Mouse (Mus musculus) cerebellum, postnatal 14 days (tissue): ENCODE measurements around the gene Tead1.

Source experiments
- DNase-seq, 2 experiments: peaks; one replicate each; pipeline ENCODE4 v3.0.0; 2021; ENCODE audit warnings: mixed read lengths in 2 of 2

Tead1 gene

DNA sequence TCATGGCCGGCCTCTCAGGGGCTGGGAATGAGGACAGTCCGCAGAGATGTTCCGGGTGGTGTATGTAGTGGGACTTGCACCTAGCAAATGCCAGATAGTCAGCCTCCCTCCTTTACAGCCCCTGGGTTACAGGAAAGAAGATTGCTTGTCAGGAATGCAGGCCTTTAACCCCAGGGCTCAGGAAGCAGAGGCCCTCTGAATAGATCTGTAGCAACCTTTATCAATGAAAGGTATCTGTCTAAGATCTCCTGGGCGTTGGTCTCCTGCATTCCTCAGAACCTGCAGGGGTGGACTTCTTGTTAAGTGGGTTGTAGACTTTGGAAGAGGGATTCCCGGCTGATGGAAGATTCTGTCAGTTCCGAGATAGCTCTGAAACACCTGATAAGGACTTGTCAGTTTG lies 101.8 kb downstream of the Tead1 start:
- no peak for DNase-seq

DNA sequence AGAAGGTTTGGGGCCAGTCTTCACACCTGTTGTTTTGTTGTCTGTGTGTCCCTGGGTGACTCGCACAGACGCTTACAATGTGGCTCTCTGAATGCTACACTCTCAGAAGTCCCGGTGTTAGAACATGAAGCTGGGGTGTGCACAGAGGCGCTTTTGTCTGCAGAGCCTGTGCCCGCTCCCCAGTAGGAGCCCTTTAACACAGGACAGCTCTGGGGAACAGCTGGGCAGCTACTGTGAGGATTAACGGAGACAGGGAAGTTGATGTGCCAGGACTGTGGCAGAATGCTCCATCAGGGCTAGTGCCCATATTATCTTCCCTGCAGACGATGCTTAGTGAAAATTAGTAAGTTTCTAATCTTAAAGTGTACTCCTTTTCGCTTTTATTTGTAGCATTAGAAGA lies 102.9 kb downstream of the Tead1 start:
- DNase-seq: no peak

DNA sequence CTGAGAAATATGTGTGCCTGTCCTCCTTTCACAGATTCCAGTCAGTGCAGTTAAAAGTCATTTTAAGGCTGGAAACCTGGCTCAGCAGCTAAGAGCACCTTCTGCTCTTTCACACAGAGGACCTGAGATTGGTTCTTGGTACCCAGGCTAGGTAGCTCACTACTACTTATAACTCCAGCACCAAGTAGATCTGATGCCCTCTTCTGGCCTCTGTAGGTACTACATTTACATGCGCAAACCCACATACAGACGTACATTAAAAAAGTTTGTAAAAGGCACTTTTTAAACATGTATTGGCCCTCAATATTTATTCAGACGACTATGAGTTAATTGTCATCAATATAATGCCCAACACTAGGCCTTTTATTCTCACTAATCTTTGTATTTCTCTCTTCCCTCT lies 105.2 kb downstream of the Tead1 start:
- no peak for DNase-seq

DNA sequence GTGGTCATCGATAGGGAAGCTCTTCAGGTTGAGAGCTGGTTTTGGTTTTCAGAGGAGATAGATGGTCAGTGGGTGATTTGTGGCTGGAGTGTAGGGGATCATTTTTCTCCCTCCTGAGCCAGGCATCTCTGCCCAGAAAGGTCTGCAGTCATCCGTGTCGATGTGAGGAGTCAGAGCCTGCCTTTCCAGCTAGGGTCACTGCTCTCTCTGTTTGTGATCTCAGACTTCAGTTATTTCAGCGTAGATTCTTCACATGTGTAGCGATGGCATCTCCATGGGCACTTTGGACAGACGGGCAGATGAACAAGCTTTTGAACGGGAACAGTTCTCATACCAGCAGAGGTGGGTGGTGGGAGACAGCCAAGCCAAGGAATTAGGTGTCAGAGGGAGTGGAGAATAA lies 106.2 kb downstream of the Tead1 start:
- DNase-seq: no peak

DNA sequence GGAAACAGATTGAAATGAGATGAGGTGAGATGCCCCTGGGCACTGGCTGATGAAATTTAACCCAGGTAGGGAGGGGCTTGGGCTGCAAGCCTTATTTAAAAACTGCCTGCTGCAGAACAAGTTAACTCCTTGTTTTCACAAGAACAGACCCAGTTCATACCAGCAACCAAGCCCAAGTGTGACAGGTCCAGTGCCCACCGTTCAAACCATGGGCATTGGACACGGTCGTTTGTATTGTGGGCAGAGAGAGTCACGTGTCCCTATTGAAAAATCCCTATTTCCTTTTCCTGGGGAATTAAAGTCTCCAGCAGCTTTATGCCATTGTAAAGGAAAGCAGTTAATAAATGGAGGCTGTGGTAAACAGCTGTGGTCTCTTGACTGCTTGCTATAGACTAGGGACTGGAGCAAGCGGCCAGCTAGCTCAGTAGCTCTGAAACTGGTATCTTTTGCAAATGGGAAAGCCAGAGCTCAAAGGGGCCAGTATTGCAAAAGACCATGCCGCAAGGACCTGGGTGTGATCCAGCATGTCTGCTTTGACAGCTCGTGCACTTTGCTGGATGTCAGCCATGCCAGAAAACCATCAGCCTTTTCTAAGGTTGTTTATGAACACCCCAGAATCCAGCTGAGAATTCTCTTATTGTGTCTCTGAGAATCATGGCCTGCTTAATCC lies 107.6 kb downstream of the Tead1 start:
- peak; percentile 49 to 59 for DNase-seq

DNA sequence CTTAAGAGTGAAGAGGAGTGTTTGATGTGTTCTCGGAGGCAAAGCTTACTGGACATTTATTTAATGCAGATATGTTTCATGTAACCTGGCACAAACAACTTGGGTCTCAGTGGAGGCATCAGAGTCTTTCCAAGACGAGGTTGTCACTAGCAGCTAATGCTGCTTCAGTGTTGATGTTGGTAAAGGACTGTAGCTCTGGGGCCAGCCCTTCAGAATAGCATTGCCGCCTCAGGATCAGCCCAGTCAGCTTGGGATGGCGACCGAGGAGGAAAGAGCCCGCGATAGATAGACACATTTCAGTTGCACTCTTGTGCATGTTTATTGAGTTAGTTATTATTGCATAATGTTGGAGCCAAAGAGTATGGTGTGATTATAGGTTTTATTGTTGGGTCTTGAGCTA lies 108.2 kb downstream of the Tead1 start:
- no peak for DNase-seq

DNA sequence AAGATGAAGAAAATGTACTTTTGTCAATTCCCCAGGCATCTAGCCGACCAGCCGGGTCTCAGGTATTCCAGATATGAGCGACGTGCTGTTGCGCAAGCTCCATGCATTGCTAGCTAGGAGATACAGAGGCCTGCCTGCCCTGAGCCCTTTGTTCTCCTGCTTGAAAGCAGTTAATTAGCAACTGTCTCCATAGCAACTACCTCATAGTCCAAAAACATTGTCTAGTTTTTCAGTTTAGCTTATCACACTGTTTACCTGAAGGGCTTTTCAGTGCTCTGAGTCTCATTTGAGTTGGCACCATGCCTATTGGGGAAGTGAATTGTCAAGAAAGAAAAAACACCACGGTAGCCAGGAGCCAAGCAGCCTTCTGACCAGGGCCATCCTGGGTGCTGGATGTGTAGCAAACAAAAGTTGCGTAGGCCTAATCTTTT lies 109.2 kb downstream of the Tead1 start:
- DNase-seq: no peak

DNA sequence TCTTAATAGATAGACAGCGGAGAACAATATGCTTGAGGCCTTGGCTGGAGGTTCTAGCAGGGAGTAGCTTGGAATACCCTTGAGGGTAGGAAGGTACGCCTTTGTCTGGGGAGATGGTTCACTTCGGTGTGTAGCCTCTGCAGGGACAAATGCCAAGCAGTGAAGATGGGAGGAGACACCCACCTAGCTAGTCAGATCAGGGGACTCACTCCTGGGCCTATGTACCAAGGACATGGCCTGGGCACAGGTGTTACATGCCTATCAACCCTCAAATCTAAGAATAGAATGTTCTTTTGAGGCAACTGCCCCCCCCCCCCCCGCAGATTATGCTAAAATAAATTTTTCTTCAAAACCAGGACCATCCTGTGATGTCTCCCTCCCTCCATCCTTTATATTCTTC lies 110.6 kb downstream of the Tead1 start:
- DNase-seq: no peak

DNA sequence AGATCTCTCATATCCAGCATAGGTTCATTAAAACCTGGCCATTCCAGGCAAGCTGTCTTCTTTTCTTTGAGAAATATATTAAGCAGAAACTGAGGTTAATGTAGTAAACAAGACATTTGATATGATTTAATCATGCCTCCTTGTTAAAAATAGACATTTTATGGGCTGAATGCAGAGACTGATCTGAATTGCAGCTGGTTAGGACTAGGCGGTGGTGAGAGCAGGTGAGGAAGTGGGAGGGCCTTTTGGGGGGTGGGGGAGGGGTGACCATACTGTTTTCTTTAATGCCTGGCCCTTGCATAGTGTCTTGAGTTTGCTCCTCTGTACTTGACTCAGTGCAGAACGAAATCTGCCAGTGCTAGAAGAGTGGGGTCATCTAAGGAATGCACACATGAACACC lies 111.2 kb downstream of the Tead1 start:
- DNase-seq: no peak

DNA sequence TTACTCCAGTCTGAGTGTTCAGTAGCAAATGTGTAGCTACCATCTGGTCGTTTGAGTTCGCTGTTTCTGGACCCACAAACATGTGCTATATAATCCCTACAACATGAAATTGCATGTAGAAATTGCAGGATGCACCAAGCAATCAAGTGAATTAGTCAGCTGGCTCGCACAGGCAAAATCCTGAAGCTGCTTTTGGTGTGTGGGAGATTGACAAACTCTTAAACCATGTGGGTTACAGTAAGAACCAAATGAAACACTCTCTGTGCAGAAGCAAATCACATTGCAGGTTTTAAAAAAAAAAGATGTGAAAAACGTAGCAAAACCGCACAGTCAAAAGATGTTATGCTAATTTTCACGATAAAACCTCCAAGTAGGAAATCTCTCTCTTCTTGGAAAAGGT lies 113.6 kb downstream of the Tead1 start:
- DNase-seq: no peak

DNA sequence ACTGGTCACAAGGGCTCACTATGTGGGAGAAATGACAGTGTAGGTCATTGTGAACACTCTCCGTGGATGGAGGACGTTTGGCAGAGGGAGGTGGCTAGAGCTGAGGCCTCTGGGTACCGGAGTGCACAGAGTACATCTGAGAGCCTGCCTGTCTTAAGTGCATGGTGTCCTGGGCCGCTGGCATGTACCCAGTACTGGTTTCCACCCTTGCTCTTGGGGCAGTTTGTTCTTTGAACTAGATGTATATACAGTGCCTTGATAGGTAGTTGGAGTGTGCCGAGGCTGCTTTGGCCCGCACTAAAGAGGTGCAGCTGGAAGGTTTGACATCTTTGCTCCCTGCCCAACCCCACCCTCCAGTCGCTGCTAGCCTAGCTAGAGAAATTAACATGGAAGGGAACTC lies 114.8 kb downstream of the Tead1 start:
- no peak for DNase-seq

DNA sequence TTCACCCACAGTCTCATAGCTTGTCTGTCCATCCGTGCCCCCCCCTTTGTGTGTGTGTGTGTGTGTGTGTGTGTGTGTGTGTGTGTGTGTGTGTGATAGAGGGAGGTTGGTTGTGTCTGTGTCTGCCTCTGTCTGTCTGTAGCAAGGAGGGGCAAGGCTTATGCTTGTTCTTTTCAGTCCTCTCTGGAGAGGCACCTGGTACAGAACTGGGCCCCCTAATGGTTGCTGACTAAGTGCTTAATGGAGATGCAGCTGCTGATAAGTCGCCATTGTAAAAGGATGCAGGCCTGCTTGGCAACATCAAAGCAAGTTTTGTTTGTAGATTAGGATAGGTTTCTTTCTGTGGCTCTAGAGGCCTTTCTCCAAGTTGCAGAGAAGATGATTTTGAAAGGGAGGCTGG lies 115.4 kb downstream of the Tead1 start:
- no peak for DNase-seq

DNA sequence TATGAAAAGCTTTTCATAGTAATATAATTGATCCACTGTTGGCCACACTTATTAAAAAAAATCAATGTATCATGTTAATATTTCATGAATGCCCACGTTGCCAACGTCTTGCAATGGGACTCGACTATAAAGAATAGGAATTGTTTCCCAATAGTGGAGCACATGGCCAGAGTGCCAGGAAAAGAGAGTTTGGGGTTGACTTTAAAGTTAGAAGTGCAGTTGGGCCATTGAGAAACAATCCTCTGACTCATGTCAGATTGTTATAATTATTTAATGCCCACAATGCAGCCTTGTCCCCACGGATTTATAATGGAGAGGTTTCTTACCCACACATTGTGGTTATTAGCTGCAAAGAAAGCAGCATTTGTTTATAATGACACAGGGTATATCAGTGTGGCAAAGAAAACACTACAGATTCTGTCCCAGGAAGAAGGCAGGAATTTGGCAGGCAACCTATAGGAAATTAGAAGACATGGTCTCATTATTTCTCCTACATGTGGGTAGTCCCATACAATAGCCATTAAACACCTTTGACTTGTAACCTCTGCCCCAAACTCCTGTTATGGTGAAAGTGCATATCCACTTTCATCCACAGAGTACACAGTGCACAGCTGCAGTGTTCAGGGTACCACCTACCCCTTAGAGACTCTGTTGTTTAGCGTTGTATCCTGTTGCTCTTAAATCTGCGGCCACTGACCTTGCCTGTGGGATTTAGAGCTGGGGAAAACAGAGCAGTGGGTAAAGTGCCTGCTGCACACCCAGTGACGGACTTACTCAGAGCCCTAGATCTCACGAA lies 118.6 kb downstream of the Tead1 start:
- no peak for DNase-seq

DNA sequence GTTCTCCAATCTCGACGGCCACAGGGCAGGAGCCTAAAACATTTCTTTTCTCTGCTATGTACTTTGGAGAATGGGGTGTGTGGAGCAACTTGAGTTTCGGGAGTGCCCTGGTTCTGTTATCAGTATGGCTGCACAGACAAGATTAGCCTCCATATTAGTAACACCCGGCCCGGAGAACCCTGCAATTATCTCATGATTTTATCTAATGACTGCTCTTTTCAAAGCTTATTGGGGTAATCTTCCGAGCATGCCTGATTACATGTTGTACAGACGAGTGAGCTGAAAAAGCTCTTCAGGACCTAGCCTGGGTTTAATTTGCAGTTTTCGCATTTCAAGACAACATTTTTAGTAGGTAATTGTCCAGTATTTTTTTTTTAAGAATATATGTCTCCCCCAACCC lies 122.6 kb downstream of the Tead1 start:
- DNase-seq: no peak

DNA sequence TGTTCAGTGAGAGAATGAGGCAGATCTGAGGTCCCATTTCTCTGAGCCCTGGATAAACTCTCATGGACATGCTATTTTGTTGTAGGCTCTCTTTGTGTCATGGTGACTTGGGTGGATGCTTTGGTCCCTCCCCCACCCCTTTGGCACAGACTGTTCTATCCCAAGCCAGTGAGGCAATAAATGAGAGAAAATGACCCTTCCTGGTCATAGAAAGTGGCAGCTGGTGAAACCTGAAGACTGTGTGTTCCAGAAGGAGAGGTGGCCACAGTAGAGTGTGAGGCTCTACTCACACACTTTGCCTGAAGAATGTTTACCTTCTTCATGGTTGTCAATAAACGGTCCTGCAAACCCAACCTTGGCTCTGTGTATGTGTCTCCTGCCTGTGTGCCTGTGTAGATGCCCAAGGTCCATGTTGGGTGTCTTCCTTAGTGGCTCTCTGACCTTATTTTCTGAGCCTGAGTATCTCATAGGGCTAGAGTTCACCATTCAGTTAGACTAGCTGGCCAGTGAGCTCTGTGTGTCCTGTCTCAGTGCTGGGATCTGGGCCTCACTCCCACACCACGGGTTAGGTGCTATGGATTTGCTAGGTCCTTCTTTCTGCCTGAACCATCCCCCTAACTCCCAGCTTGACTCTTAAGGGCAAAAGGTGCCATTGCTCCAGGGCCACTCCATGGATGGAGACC lies 127.7 kb downstream of the Tead1 start:
- DNase-seq: no peak

DNA sequence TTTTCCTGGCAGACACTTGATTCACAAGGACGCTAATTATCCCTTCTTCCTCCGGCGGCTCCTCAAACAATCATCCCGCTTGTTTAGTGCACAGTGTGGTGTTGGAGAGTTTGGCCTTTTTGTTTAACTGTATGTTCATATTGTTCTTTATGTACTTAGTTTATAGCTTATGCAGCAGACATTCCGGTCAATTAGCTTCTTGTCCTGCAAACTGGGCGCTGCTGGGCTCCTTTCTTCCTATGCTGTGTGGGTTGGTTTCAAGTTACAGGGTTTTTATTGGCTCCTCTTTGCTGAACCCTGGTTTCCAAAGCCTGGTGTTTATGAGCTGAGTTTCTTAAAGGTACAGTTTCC lies 128.3 kb downstream of the Tead1 start:
- no peak for DNase-seq

DNA sequence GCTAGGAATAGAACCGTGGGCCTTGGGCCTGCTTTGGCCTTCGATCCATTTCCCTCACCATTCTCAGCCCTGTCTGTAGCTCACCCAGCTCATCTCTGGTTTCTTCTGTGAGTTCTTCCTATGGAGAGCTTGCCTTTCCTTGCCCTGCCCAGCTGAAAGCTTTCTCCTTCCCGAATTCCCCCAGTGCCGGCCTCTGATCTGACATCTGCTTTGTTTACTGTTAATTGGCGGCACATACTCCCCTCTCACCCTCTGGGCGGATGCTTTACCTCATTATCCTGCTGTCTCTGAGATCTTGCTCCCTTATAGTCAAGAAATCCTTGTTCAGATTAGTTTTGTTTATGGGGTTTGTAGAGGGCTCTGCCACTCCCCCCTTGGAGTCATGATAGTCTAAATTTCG lies 131.6 kb downstream of the Tead1 start:
- DNase-seq: no peak

DNA sequence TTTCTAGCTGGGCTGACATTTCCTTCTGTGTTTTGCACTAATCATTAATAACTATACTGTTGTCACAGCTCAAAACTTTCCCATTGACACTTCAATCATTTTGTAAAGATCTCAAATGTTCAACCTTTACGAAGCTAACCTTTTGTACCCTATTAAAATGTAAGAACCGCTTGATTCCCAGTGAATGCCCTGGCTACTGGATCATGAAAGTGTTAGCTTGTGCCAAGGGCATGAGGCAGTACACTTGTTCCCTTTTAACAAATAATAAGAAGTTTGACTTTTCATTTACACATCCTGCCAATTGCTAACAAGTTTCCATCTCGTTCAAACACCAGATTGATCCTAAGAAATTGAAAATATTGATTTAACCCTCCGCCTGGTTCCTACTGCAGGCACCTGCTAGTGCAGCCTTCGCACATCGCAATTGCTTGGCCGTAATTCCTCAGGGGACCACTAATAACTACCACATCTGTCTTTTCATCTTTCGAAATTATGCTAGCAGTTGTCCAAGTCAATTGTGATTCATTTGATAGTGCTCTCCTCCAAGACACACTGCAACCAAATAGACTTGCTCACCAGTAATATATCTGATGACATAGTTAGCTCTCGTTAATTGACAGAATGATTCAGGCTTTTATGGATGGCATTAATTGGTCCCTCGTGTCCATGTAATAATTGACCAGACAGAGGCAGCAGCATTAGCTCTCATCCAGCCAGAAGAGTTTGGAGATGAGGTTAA lies 133.1 kb downstream of the Tead1 start:
- DNase-seq: no peak

DNA sequence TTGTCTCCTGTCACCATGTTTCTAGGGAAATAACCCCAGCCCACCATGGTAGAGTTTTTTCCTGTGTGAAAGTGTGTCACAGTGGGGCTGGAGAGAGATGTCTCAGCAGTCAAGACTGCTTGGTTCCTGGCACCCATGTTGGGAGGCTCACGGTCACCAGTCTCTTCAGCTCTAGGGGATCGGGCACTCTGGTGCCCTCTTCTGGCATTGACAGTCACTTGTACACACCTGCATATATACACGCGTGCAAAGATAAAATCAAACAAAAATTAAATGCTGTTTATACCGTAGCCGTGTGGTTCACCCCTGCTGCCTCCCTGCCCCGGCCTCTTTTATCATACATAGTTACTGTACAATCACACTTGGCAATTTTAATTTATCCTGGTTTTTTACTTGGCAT lies 134.0 kb downstream of the Tead1 start:
- peak in 1 of 2 experiments; percentile 33 for DNase-seq

DNA sequence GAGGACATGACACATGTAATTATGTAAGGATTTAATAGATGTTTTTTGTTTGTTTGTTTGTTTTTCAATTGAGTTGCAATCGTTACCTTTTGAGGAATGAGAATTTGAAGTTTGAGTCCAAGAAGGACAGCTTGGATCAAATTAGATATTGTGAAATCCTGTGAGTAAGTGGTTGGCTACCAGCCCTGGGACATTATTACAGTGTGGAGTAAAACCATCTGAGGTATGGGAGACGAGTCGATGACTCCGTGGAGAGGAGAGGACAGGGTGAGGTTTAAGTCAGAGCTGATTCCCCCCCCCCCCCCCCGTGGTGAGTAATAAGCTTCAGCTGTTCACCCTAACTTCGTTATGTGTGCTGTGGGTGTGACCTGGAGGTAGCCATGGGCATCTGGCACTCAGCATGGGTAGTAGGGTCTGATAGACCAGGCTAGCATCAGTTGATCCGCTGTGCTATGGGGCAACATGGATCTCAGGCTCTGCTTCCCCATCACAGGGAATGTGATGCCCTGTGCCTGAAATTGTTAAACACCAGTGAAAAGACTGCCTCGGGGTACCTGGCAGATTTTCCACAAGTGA lies 134.7 kb downstream of the Tead1 start:
- no peak for DNase-seq

DNA sequence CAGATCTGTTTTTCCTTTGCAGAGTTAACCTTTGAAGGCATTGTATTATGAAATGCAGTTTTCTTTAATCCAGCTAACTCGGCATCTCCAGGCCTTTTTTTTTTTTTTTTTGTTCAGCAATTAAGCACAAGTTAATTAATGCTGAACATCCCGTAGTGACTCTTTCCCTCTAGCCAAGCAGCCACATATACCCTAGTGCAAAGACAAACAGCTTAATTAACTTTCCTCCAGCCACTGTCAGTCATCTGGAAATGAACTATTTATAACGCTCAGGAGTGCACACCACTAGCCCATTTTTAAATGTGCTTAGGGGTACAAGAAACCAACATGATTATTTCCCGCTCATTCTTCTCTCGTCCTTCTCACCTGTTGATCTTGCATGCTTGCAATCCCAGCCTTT lies 136.9 kb downstream of the Tead1 start:
- DNase-seq: no peak

DNA sequence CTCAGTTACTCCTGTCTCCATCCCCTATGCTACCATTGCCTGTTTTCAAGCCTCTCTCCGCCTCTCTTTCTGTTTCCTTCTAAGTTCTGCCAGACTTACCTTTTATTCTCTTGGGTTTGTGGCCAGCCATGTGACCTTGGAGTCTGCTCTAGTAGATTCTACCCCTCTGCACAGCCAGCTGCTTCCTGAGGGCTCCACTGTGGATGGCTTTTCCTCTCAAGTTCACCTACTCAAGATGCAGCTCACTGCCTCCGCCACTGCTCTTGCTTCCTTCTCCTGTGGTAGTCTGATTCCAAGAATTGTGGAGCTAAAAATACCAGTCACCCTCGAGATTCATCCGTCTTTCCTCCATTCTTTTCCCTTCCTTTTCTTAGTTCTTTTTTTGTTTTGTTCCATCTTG lies 140.7 kb downstream of the Tead1 start:
- no peak for DNase-seq

DNA sequence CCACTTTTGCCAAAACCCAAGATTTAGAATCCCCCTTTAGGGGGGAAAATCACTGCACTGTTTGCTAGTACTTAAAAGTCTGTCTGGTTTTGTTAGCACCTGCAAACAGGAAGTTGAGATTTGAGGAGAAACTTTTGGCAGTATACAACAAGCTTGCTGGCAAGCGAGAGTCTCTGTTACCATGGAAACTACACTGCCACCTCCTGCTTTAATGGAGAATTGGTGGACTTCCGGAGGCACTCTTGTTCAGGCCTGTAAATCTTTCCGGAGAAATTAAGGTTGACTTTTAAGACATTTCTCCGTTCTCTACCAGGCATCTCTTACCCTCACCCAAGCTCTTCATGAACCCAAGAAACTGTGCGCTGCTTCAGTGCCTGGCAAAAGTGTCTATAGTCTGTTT lies 143.8 kb downstream of the Tead1 start:
- DNase-seq: no peak
